Mouse (Mus musculus): Measurements from ENCODE around the gene Ank2.
"Not testable (repeated sequence)": the region's sequence is repeated elsewhere in the genome, so short reads cannot be mapped to it uniquely, and the experiment has no call there.

Gene Ank2

DNA sequence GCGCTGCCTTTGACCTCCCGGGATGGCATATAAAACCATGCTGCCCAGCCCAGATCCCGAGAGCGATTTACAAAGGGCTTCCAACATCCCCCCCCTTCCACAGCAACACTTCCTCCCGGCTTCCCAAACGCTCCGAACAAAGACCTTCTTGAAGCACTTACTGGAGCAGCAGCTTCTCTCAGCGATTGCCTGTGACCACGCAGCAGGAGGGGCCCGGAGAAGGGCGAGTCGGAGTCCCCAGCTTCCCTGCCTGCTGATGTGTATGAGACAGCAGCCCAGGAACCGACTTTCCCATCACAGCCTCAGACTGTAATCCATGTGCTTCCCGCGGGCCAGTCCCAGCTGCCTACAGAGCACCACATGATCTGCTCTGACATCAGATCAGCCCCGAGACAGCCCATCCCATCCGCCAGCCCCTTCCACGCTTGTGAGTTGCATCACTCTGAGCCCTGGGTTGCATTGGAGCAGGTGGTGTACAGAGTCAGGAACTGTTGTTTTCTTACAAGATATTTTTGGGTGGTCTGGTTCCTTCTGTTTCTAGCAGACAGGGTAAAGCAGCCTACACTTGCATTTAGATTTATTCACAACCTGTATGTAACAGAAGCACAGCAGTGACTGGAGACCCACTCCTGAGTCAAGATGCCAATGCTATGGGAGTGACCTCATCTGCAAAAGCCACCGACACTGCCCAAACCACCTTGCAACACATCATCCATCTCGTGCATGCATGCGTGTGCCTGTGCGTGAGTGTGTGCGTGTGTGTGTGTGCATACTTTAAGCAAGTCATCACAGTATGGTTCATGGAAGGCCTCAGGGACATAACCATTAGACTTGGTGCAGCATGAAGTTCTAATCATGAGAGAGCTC lies 90.2 kb downstream of the Ank2 start:
- DNase-seq, result peak; percentile 85 to 88

DNA sequence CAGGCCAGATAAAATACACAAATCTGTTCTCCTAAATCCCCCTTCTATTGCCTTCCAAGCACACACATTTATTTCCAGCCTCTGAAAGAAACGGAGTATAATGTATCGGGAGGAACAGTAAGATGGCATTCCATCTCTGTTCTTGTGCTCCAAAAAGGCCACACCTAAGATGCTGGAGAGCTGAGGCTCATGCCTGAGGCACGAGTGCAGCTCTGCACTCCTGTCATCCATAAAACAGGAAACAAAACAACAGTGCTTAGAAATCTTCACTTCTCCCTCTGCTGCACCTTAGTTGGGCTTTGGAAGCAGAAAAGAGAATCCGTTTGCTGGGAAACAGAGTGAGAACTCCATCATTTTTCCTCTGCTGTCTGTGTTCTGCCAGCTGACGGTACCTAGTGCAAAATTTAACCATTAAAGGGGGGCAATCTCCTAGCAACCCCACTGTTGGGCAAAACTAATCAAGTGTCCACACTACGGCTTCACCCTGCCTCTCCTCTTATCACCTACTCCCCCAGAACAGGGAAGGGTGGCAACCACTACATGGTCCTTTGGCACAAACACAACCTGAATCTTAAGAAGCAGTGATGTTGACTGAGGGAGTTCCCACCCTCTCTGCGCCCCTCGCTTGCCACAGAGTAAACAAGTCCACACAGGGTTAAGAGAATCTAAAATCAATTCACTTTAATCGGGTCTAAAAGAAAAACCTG lies 91.1 kb downstream of the Ank2 start:
- DNase-seq, result peak; percentile 32 to 47

DNA sequence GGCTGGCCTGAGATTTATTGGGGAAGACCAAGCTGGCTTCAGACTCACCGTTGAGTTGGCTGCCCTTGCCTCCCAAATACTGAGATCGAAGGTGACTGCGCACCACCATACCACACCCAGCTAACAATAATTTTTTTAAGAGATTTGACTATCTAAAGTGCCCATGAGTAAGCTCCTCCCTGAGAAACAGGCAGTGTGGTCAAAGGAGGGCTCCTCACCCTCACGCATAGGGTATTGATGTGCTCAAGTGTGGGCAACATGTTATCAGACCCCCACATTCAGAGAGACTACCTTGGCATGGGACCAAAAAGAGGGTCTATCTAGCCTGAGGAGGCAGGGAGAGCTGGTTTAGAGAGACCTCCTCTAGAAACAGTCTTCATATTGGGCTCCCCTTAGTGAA lies 92.3 kb downstream of the Ank2 start:
- DNase-seq, result peak; percentile 21 to 48

DNA sequence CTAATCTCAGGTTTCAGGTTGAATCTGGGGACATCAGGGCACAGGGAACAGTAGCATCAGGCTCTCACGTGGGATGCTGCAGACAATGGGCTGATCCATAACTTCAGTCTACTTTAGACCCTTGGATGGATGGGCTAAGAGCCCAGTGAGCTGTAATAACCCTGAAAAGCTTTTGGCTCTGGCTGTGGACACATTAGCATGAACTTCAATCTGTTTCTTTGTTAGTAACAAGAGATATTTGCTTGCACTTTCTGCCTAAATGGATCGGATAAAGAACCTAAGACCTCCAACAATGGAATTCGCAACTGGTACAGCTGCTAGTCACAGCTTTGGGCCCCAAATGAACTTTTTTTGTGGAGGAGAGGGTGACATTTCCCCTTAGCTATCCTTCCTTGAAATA lies 94.8 kb downstream of the Ank2 start:
- peak in 1 of 2 experiments; percentile 35 for DNase-seq

DNA sequence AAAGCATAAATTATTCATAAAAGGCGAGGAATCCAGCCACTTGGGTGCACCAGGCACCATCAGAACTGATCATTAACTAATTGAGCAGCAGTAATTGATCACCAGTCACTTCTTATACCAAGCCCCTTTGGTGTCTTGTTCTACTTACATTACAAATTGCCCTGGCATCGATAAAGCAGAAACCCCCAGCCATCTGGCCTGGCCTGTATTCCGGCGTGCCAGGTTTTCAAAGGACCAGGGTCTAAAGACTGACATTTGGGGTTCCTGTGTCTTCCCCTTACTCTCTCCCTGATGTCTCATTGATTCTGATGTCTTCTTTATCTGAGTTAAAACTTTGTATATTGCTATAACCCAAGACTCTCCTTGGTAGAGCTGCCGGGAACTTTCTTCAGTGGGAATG lies 98.2 kb downstream of the Ank2 start:
- peak; percentile 55 to 59 for DNase-seq

GRCm38 (mm10) chr3:127400468-127400867 lies 98.7 kb downstream of the Ank2 start:
- DNase-seq, result not testable (repeated sequence)

GRCm38 (mm10) chr3:127397774-127398173 lies 101.4 kb downstream of the Ank2 start:
- no peak for DNase-seq

- DNase-seq, result no peak
These were observed 103.9 kb downstream of the Ank2 start for GRCm38 (mm10) chr3:127395202-127395601.

DNA sequence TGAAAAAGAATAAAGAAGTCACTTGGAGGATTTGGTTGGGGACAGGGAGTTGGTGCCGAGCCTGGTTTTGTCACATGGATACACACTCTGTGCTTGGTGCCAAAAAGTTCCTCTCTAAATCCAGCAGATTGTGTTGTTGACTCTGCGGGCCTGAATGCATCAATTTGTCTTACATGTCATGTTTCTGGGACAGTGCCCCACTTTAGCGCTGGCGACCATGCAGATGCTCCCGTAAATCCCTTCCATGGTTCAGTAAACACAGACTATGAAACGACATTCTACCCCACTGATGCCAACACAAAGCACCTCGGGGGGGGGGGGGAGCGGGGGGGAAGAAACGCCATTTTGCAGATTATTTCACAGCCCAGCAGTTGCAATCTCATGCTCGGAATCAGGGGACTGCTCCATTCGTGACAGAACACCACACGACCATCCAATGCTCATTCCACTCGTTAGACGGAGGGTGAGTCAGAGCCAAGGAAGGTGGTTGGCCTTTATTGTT lies 112.1 kb downstream of the Ank2 start:
- DNase-seq, result peak; percentile 84

GRCm38 (mm10) chr3:127383231-127383630 lies 115.9 kb downstream of the Ank2 start:
- DNase-seq, result peak; percentile 61 to 70

DNA sequence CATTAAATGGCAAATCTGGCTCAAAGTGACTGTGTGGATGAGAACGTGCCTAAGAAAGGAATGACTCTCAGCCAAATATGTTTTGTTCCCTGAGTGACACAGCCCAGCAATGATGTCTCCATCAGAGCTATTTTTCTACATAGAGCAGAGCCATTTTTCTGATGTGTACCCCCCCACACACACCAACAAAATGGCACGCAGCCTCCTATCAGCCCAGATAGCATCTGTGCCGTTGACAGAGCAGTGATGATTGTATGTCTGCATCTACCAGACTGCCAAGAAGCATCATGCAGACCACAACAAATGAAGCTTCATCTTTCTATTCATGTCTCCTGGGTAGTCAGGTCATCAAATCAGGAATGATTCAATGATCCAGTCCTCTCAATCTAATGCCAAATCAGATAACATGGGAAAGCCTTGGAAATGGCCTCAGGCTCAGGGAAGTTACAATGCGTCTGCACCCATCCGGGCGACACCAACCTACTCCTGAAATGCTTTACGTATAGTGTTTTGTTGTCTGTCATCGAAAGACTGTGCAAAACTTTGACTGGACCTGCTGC lies 122.2 kb downstream of the Ank2 start:
- peak; percentile 47 to 48 for DNase-seq

- no peak for DNase-seq
These were observed 123.0 kb downstream of the Ank2 start for GRCm38 (mm10) chr3:127375956-127376660.

- DNase-seq, result no peak
These were observed 124.9 kb downstream of the Ank2 start for GRCm38 (mm10) chr3:127374190-127374710.

GRCm38 (mm10) chr3:127371774-127372173 lies 127.4 kb downstream of the Ank2 start:
- no peak for DNase-seq

GRCm38 (mm10) chr3:127369529-127369928 lies 129.6 kb downstream of the Ank2 start:
- no peak for DNase-seq

GRCm38 (mm10) chr3:127367450-127367849 lies 131.7 kb downstream of the Ank2 start:
- no peak for DNase-seq

DNA sequence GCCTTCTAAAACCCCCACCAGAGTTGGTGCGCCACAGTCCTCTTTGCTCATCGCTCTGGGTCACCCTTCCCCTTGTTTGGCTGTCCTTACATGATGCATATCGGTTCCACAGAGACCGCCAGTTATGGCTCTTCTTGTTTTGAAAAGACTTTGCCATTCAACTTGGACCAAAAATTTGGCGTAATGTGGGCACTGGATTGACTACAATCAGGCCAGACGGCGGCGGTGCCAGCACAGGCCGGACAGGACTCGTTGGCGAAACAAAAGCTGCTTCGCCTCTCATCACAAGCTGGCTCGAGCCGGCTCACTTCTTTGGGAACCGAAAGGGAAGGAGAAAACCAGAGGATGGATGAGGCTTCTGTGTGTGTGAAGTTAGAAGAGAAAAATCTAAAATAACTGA lies 135.6 kb downstream of the Ank2 start:
- DNase-seq, result peak; percentile 78

DNA sequence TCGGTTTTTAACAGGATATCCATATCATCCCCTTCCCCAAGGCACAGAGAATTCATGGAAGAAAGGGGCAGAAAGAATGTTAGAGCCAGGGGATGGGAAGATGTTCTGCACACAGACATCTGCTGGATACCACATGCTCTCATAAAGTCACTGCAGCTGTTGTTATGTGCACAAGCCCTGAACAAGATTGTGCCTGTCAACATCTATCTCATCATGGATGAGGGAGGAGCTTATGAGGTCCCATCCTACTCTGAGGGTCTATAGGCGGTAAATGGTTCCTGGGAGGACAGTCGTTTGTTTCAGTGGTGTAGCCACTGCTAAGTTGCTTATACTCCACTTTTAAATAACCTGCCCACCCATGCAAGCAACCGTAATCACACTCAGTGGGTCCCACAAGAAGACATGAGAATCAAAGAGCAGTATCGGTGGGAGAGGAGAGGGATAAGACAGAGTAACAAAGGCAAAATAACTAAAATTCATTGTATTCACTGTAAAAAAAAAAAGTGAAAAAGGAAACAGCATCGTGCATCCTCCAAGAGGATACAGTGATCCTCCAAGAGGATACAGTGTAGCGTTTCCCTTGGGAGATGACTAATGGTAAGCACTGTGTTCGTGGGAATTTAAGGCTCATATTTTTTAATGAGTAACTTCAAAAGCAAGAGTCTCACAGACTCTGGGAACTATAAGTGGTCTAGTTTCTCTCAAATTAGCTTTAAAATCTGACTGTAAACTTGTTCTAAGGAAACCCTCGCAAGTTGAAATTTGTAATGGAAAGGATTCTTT lies 136.3 kb downstream of the Ank2 start:
- DNase-seq, result peak in 1 of 2 experiments; percentile 27

GRCm38 (mm10) chr3:127361846-127362245 lies 137.3 kb downstream of the Ank2 start:
- peak; percentile 34 to 46 for DNase-seq

- DNase-seq, result no peak
These were observed 137.8 kb downstream of the Ank2 start for GRCm38 (mm10) chr3:127361384-127361783.

DNA sequence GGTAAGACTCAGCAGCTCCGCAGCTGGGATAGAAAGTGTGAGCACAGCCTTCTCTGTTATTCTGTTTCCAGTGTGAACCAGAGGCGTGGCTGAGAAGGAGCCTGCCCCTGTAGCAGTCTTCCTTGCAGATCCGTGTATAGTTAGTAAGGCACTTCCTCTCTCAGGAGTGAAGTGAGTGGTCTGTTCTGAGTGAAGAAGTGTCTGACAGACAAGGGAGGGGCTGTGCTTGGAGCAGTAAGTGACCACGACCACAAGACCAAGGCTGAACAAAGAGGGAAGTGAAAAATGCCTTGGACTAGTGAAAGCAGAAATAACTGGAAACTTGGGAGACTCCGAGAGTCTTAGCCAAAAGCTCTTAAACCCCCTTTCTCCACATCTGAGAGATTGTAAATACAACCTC lies 143.9 kb downstream of the Ank2 start:
- DNase-seq, result no peak

Data from cerebellum, postnatal 10 days (tissue).